Mouse (Mus musculus) gastrocnemius, postnatal 14 days (tissue): ENCODE measurements around the gene Zfp493. TPM values are rescaled to one million over a fixed set of nuclear protein-coding genes. Genes with fewer than 3 reads are reported as not detected.
"Not testable (repeated sequence)": the region's sequence is repeated elsewhere in the genome, so short reads cannot be mapped to it uniquely, and the experiment has no call there.

Source experiments
- DNase-seq: peaks from one replicate; pipeline ENCODE4 v3.0.0; 2021; ENCODE audit warnings: mixed read lengths
- intact Hi-C: fragments of 180-260 bp; cut with DNase I; formaldehyde crosslinking; loops from one replicate; pipeline ENCODE4 v1.15.1; 2025; ENCODE audit warnings: low total_unique reads
- long read RNA-seq, 2 experiments: library from polyadenylated mRNA; stranded (forward); transcript quantifications; one replicate each; pipeline ENCODE4 v2.0.0; 2021
- total RNA-seq, 2 experiments: library from RNA; stranded (reverse); gene quantifications; 2 replicates each; pipeline ENCODE4 v1.2.3; 2021

Zfp493 gene
- total RNA-seq = 1 to 10 TPM; 1.5 to 2.1 TPM
- long read RNA-seq, experiment 1 = 0 reads
- long read RNA-seq, experiment 2, partial matches to known transcripts = 0 of 1 reads
- long read RNA-seq, experiment 2, other reads (novel, unspliced or antisense) = 1 of 1 reads

DNA sequence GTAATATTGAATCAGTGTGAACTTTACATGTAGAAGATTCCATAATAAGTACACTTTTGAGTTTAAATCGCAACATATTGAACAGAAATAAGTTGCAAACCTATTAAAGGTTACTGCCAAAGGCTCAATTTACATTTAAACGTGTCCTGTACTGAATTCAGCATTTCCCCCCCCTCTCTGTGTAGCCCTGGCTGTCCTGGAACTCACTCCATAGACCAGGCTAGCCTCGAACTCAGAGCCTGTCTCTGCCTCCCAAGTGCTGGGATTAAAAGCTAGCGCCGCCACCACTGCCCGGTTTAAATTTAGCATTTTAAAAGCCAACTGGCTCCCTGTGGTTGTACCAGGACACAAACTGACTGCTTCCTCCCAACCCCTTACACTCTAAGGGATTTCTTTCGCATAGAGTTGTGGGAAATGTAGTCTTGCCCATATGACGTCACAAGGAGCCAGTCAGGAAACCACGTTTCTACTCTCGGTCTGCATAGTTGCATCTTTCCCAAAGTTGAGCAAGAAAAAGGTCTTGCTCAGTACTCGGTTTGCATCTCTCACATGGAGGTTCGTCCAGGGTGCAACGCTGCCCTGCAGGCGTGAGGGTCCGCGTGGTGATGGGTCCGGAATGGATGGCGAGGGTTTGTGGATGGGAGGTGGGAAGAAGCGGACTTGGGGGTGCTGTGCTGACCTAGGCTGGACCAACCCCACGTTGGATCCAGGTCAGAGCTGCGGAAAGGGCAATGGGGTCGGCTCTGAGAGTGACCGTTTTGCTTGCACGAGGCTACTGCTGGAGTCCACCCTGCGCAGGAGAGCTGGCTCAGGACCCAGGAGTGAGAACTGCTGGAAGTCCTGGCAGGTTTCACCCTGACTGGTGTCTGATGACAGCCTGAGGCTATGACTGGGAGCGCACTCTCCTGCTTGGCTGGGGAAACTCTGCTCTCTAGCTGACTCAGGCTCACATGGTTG, at the start of gene Zfp493:
TSS of gene Zfp493 (plus strand) at position 429 of the 957 bp plus-strand sequence.
- intact Hi-C loops = no loop called here
- peak; percentile 70 for DNase-seq

DNA sequence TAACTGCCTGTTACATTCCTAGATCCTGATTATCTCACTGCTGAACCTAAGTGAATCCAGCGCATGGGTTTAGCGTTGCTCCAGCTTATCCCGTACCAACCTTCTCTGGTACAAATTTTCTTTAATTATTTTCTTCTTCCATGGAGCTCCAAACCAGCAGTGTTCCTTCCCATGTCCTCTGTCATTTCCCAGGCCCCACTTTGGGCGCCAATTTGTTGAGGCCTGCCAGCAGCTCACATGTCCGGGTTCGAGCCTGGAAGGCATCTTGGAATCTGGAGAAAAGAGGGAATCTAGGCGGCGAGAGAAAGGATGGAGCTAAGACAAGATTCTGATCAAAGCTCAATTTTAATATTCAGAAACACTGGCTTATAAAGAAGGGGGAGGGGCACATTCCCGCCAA, 45.1 kb upstream of the Zfp493 start:
- intact Hi-C loops, DNase-seq: not testable (repeated sequence)

DNA sequence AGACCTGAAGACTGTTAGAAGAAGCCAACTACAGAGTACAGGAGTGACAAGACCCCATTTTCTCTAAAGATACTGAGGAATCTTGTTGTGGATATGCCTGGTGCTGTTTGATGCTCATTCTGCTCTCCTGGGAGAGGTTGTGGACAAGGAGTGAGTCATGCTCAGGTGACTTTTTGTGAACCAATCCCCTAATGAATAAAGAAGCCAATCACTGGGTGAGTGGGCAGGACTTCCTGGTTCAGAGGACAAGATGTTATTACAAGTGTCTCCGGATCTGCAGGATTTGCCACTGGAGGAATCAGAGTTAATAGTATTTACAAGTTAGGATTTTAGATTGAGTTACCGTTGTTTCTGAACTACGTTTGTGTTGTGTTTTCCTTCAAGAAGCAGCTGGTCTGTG, 36.6 kb upstream of the Zfp493 start:
- DNase-seq = no peak
- intact Hi-C loops = no loop called here

DNA sequence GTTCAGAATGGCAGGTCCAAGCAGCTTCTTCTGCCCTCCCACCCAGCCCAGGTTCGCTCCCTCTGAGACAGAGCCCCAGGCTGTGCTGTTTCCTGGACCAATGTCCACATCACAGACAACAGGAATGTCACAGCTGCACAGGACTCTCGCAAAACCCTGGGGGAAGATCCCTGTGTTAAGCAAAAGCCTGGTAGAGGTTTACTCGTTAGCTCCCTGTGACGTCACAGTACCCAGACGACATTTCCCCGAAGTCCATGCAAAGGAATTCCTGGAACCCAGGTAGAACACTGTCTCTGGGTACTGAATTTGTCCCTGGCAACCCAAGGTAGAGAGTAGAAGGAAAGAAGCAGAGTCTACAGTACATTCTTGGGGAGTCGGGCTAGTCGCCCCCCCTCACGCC, 35.6 kb upstream of the Zfp493 start:
- DNase-seq = no peak
- intact Hi-C loops = no loop called here

DNA sequence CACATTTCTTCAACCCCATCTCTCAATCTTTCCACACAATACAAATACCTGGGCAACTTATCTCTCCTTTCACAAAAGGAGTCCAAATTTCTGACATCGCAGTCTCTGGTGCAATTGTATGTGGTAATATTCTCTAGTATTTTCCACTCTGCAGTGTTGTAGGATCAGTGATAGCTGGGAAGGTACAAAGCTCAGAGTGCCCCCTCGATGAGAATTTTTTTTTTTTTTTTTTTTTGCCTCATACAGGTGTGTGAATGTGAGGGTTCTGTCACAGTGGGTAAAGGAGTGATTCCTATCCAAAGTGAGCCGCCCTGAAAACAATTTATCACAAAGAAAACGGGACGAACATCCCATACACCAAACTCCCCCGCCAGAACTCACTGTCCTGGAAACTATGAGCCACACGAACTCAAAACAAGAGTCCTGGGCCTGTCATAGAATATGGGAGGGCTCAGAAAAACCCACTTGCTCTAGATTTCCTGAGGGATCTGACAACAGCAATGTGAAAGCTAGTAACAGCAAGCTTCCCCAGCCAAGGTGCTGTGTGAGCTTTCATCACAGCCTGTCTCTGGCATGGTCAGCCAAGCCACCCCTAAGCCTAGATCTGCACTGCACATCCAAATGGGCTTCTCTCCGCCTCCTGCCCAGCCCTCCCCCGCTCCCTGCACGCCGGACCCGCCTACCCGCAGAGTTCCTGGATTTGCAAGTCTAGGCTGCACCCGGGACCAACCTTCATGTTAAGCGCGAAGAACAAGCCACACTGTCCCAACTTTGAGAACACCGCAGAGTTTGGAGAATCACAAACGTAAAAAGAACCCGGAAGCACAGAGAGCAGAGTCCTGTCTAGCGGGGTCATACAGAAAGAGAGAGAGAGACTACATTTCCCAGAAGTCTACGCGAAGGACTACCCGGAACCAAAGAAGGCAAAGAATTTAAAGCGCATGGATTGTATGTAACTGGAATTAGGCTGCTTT, 24.9 kb upstream of the Zfp493 start, which contains the start of gene Zfp85:
TSS of gene Zfp85 (minus strand) at position 896 of the 974 bp plus-strand sequence.
- intact Hi-C loops = no loop called here

DNA sequence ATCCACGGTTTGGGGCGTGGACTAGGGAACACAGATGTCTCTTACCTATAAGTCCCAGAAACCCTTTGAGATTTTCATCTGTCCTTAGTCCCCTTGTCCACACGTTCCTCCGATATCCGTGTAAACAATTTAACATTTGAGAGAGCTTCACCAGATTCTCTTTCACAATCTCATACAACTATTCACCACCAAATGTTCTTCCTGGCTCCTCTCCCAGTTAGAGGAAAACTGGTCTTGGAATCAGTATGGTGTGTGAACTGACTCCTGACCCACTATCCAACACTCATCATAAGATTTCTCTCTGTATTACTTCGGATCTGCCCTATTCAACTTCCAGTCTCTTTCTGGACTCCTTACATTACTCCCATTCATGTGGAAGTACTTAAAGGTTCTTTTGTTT, 23.7 kb upstream of the Zfp493 start:
- intact Hi-C loops = no loop called here
- no peak for DNase-seq

More for the DNA sequence above, 24.9 kb upstream of the Zfp493 start, which contains the start of gene Zfp85:
- DNase-seq = peak; percentile 66

DNA sequence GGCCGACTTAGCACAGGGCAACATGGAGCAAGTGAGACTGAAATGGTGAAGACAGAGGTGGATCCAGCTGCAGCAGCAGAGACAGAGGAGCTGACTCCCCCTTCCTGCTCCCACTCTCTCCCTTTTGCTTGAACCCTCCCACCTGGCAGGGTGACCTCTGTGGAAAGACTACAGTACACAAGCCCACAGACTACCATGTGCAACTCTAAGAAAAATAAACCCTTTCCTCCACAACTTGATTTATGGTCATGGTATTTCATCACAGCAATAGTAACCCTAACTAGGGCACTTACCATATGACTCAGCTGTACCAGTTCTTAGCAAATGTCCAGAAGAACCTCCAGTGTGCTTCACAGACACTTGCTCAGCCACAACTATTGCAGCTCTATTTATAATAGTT, 19.5 kb upstream of the Zfp493 start:
- no peak for DNase-seq
- intact Hi-C loops = no loop called here

DNA sequence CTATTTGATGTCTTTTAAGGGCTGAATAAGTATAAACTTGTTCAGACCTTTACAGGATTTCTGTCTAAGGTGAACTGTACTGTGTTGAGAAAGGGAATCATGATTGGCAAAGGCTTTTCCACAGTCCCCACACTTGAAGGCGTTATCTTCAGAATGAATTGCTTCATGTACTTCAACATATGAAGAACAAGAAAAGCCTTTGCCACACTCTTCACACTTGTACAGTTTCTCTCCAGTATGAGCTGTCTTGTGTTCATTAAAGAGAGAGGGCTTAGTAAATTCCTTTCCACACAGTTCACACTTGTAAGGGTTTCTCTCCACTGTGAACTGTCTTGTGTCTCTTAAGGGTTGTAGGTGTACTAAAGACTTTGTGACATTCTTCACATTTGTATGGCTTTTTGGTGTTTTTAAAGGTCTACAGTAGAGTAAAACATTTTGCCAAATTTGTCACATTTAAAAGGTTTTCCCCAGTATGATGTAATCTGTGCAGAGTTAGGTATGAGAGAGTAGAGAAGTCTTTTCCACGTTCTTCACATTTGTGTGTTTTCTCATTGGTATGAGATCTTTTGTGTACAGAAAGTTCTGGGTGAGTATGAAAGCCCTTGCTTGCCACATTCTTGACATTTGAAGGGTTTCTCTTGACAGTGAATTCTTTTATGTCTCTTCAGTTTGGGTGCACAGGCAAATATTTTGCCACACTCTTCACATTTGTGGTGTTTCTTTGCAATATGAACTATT, 16.3 kb upstream of the Zfp493 start:
- DNase-seq = no peak
- intact Hi-C loops = no loop called here

DNA sequence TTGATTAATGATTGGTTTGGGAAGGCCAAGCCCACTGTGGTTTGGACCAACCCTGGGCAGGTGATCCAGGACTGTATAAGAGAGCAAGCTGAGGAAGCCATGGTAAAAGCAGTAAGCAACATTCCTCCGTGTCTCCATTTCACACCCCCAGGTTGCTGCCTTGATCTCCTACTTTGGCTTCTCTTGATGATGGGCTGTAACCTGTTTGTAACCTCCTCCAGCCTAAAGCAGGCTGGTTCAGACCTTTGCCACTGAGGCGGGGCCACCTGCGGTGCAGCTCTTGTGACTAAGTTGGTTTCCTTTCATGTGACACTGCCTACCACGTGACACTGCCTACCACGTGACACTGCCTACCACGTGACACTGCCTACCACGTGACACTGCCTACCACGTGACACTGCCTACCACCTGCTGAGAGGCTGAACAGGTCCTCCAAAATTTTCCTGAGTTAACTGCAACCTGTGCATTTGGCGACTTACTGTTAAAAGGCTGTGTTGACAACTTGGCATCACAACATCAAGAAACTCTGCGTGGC, 12.5 kb downstream of the Zfp493 start:
- intact Hi-C loops = no loop called here
- no peak for DNase-seq

DNA sequence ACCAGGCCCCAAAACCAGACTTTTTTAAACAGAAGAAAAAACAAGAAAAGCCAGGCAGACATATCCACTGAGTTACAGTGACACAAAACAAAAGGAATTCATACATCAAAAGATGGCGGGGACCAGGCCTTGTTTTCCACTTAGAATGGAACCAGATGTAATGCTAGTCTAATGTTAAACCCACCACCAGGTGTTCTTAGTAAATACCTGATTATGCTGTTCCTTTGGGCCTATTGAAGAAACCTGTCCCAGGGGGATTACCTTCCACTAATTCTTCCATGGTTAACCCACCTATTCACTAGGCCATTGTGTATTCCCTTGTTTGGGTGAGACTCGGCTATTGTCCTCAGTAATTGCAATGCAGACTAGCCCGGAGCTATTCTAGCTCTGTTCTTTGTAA, 19.1 kb downstream of the Zfp493 start:
- no peak for DNase-seq
- intact Hi-C loops = no loop called here

DNA sequence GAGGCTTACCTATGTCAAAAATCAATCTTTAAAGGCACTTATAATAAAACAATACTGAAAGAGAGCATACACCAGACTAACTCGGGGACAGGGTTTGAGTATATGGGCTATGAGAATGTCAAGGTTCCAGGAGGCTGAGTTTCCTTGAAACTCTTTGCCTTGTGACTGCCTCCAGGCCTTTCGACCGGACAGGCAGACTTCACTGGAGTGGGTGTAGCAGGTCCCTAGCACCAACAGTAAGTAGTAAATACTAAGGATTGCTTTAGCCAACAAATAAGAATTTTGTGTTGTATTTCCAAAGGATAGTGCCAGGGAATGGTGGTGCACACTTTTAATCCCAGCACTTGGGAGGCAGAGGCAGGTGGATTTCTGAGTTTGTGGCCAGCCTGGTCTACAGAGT, 19.7 kb downstream of the Zfp493 start:
- intact Hi-C loops, DNase-seq: not testable (repeated sequence)

DNA sequence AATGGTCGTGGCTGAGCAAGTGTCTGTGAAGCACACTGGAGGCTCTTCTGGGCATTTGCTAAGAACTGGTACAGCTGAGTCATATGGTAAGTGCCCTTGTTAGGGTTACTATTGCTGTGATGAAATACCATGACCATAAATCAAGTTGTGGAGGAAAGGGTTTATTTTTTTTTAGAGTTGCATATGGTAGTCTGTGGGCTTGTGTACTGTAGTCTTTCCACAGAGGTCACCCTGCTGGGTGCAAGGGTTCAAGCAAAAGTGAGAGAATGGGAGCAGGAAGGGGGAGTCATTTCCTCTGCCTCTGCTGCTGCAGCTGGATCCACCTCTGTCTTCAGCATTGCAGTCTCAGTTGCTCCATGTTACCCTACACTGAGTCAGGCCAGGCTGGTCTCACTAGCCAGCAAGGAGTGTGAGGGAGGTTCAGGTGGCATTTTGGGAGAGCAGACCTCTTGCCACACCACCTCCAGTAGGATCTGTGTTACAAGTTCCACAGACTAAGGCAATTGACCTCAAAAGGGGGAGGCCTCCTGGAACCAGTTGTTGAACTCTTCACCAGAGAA, 32.2 kb downstream of the Zfp493 start:
- DNase-seq = no peak
- intact Hi-C loops = no loop called here

DNA sequence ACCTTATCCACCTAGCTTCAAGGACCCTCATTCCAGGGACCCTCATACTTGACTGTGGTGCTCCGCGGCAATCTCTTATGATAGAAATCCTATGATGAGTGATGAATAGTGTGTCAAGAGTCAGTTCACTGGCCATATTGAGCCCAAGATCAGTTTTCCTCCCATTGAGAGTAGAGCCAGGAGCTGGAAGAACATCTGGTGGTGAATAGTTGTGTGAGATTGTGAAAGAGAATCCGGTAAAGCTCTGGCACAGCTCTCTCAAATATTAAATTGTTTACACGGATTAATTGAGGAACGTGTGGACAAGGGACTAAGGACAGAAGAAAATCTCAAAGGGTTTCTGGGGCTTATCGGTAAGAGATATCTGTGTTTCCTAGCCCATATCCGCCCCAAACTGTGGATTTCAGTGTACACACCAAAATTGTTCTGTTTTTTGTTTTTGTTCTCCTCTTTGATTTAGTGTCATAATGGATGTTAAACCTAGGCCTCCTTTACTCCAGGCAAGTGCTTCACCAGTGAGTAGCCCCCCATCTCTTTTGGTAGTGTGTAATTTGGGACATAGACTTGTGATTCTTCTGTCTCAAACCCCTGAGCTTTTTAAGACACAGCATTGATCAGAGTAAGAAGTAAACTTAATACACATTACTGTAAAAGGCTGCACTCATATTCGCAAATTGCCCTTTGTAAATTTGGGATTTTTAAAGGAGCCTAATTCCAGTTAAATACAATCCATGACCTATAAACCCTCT, 33.6 kb downstream of the Zfp493 start:
- intact Hi-C loops = no loop called here
- no peak for DNase-seq

DNA sequence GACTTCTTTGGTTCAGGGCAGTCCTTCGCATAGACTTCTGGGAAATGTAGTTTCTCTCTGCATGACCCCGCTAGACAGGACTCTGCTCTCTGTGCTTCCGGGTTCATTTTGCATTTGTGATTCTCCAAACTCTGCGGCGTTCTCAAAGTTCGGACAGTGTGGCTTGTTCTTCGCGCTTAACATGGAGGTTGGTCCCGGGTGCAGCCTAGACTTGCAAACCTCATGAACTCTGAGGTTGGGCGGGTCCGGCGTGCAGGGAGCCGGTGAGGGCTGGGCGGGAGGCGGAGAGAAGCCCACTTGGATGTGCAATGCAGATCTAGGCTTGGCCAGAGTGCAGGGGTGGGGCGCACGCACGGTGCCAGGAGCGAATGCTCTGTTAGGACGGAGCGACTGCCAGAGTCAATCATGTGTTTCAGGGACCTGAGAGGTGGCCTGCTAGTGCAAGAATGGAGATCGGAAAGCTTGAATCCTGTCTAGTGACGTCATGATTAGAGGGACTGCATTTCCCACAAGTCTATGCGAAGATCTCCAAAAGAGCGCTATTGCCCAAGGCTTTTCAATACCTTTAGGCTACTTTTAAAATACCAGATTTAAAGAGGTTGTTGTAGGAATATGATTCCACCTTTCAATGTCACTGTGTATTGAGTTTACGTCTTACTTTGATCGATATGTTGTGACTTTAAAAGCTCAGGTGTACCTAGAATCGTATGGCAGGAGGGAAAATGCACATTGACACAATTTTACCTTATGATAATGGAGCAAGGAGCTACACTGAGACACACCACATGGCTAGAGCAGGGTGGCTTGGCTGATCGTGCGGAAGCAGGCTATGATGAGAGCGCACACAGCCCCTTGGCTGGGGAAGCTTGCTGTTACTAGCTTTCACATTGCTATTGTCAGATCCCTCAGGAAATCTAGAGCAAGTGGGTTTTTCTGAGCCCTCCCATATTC, 34.5 kb downstream of the Zfp493 start, which contains the start of gene Zfp273:
TSS of gene Zfp273 (plus strand) at position 31 of the 951 bp plus-strand sequence.
- DNase-seq = peak; percentile 56
- intact Hi-C loops = no loop called here

DNA sequence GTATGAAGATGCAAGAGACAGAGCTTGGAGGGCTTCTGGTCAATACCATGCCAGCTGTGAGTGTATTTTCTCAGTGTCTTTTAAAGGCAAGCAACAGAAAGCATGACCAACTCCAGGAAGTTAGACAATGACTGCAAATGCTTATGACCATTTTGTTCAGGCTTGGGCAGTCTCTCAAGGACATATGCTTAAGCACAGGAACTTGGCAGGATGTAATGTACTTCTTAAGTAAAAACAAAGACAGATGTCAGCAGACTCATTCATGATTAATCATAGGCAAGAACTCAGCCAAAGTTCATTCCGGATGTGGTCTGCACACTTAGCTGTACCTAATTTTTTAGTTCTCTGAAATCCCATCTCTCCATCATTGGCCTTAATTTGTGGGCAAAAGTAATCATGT, 39.1 kb downstream of the Zfp493 start:
- intact Hi-C loops = no loop called here
- DNase-seq = no peak

DNA sequence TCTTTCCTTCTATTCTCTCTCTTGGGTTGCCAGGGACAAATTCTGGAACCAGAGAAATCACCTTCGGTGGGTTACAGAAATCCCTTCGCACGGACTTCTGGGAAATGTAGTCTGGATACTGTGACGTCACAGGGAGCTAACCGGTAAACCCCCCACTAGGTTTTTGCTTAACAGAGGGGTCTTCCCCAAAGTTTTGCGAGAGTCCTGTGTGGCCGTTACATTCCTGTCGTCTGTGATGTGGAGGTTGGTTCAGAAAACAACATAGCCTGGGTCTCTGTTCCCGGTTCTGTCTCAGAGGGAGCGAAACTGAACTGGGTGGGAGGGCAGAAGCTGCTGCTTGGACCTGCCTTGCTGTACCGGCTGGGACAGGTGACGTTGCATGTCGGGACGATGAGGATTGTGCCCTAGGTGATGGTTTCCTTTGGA, 51.4 kb downstream of the Zfp493 start, which contains the start of gene Gm10037:
TSS of gene Gm10037 (plus strand) at position 196 of the 426 bp plus-strand sequence.
- intact Hi-C loops = no loop called here
- peak; percentile 16 for DNase-seq

DNA sequence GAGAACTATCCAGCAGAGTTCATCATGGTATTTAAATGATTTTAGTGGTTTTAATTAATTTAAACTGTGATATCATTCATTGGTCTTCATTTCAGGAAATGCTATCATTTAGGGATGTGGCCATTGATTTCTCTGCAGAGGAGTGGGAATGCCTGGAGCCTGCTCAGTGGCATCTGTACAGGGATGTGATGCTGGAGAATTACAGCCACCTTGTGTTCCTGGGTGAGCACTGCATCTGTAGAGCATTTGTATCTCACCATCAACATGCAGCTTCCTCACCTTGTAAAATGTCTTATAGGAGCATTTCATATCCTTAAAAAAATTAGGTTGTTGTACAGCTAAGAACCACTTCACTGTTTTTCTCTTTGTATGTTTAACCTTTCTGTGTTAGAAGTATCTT, 53.6 kb downstream of the Zfp493 start:
- intact Hi-C loops, DNase-seq: not testable (repeated sequence)
